Mouse (Mus musculus) adipose tissue, adult 10 weeks (tissue): ENCODE data around the gene Olfr309. TPM values are rescaled to one million over a fixed set of nuclear protein-coding genes. Genes with fewer than 3 reads are reported as not detected.

ENCODE experiments used
- polyA plus RNA-seq: library from polyadenylated mRNA; stranded (reverse); fragments of 350-450 nt; fragmentation: Illumina TruSeq; extraction: RNeasy Lipid Tissue Mini Kit (QIAGEN cat#74804); gene quantifications from one replicate; pipeline ENCODE4 v1.2.3, GENCODE M21; 2014; ENCODE audit warnings: low read depth, low replicate concordance

The Olfr309 gene
- not detected for polyA plus RNA-seq

GRCm38 (mm10) chr7:86313608-86314007 is at the start of gene Olfr309:
Gene Olfr309, minus strand, starts transcription at chr7:86313708.

GRCm38 (mm10) chr7:86337486-86337885 is 24.0 kb upstream of the Olfr309 start, which contains the start of gene Olfr307:
Gene Olfr307, minus strand, starts transcription at chr7:86337586.

DNA sequence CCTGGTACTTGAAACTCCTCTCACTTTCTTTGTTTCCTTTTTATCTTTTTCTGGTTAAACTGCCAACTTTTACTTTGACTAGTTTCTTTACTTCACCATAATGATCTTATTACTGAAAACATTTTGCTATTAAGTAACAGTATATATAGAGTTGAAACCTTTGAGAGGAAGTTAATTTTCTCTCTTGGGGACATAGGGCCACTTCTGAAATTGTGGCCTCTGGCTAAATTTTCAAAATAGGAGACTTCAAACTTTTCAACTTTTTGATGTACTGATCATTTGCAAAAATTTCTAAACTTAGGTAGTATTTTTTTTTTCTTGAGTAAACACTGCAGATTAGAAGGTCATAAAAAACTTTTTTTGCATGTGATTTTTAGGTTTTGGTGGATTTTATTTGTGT is 12.0 kb upstream of the Olfr309 start, which contains the start of gene Olfr308:
TSS of gene Olfr308 (minus strand) at position 101 of the 400 bp plus-strand sequence.

DNA sequence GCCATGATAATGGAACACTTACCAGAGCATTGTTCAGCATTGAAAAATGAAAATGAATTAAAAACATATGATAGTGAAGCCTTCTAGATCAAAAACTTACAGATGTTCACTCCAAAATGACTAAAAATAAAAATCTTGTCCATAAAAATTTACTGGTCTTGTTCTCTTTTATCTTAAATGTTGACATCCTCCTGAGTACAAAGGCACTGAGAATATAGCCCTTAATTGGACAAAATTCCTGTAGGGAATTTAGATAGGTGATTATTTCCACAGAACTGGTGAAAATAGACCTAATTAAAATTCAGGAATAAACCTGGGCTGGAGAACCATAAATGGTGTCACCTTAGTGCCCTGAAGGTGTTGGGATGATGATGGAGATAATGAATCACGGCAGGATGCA is 36.4 kb downstream of the Olfr309 start, which contains the start of gene Olfr310:
TSS of gene Olfr310 (minus strand) at position 101 of the 400 bp plus-strand sequence.

Other genes starting within 250 kb of the Olfr309 start
- gene Vmn2r75, start 141.9 kb downstream of the Olfr309 start, polyA plus RNA-seq = not detected
- not detected for gene Vmn2r76, start 67.4 kb downstream of the Olfr309 start, polyA plus RNA-seq
- gene Olfr310, start 36.5 kb downstream of the Olfr309 start, polyA plus RNA-seq = not detected
- not detected for gene Olfr308, start 11.9 kb upstream of the Olfr309 start, polyA plus RNA-seq
- gene Olfr307, start 23.9 kb upstream of the Olfr309 start, polyA plus RNA-seq = not detected
- not detected for gene Olfr305, start 53.2 kb upstream of the Olfr309 start, polyA plus RNA-seq
- not detected for gene Olfr304, start 73.0 kb upstream of the Olfr309 start, polyA plus RNA-seq
- gene Olfr303, start 84.1 kb upstream of the Olfr309 start, polyA plus RNA-seq = not detected
- not detected for gene Olfr301, start 90.1 kb upstream of the Olfr309 start, polyA plus RNA-seq
- gene Olfr299, start 146.2 kb upstream of the Olfr309 start, polyA plus RNA-seq = not detected
- not detected for gene Olfr298, start 178.8 kb upstream of the Olfr309 start, polyA plus RNA-seq
- not detected for gene Olfr297, start 206.3 kb upstream of the Olfr309 start, polyA plus RNA-seq